9 mouse cellular contexts compared by ENCODE assay signal in the genomic region with DNA sequence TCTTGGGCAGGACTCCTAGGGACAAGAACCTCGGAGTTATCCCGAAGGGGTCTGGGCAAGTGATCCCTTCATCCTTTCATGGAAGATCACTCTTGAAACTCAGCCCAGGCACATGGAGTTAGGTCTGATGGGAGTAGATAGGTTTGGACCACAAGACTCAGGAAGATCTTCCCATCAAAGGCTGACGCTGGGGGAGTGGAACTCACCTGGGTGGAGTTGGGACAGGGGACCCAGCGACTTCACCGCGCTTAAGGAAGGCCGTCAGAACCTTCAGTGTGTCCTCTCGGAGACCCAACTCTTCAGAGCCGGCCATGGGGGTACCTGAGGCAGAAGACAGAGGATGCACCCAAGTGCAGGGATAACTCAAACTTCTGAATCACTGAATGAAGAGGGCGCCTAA. TPM values are rescaled to one million over a fixed set of nuclear protein-coding genes. Genes with fewer than 3 reads are reported as not detected.
A peak's percentile ranks its signal among the peaks of the same experiment; 100 is the strongest.
DNase-seq lines count a peak whose midpoint lies in the region; ATAC-seq and TF ChIP-seq lines count a peak whose summit lies in the region.
"Had no signal": no experiment of that assay in that cellular context is flagged by ENCODE, and none has a peak within 500 bp of the region (broad histone marks: within the 10 kb centered on the region; RNA-seq: fewer than 3 reads in every experiment).

No protein-coding gene starts in this region.

- no peak for TF ChIP-seq POLR2A in kidney, adult 2 months (IDR thresholded peaks at IDR 0.05; ENCODE audit: low read depth, low read length)
- TF ChIP-seq POLR2A in bone marrow, adult 2 months (IDR thresholded peaks at IDR 0.05; ENCODE audit: borderline replicate concordance, control insufficient read depth, low read depth, low read length), result no peak

- peaks cover 2% of the 10 kb centered on the region; the same call in 1 of the 2 replicates for H3K36me3 ChIP-seq in kidney, adult 2 months (ENCODE audit: control insufficient read depth, insufficient read depth, low read length)
- H3K36me3 ChIP-seq in hindbrain, embryonic 10.5 days, result peaks cover 70% of the 10 kb centered on the region
- H3K36me3 ChIP-seq in midbrain, embryonic 10.5 days, result peaks cover 74% of the 10 kb centered on the region

- no peak for TF ChIP-seq CTCF in kidney, adult 2 months (conservative IDR thresholded peaks at IDR 0.05; ENCODE audit: insufficient read depth, insufficient read length, low read depth, low read length)
- no peak for TF ChIP-seq CTCF in bone marrow, adult 2 months (IDR thresholded peaks at IDR 0.05; ENCODE audit: control insufficient read depth, insufficient read depth, low read length)

- DNase-seq in kidney, adult 2 months, result no peak
- no peak for DNase-seq in kidney, postnatal 25 days
- no peak for DNase-seq in hindbrain, embryonic 10.5 days (ENCODE audit: low spot score)
- no peak for DNase-seq in midbrain, embryonic 10.5 days (ENCODE audit: low spot score)
- DNase-seq in urinary bladder, postnatal 36 days (ENCODE audit: low spot score in 2 of 2), result no peak

- no peak for ATAC-seq in monocyte, adult 5-6 weeks (replicated peaks; ENCODE audit: insufficient number of reproducible peaks, low FRiP score, low TSS enrichment, poor library complexity, severe bottlenecking)
- ATAC-seq in inflammation-experienced regulatory T-cells, adult 6 months, result no peak

- no peaks in the 10 kb centered on the region for H3K9me3 ChIP-seq in hindbrain, embryonic 10.5 days
- H3K9me3 ChIP-seq in midbrain, embryonic 10.5 days (replicated peaks), result no peaks in the 10 kb centered on the region

- peaks cover 11% of the 10 kb centered on the region; the same call in 1 of the 2 replicates for H3K4me1 ChIP-seq in kidney, adult 2 months (ENCODE audit: control insufficient read depth, insufficient read depth, low read length)
- H3K4me1 ChIP-seq in bone marrow, adult 2 months (ENCODE audit: control insufficient read depth, insufficient read depth, low read length), result peaks cover 4% of the 10 kb centered on the region; the same call in 1 of the 2 replicates
- H3K4me1 ChIP-seq in hindbrain, embryonic 10.5 days (replicated peaks), result peaks cover 40% of the 10 kb centered on the region
- peaks cover 41% of the 10 kb centered on the region for H3K4me1 ChIP-seq in midbrain, embryonic 10.5 days

- WGBS in kidney, adult 2 months, result 8% methylated on average over 10 of the region's 10 CpGs
- WGBS in bone marrow, adult 2 months, result 11% methylated on average over 10 of the region's 10 CpGs
- 16% methylated on average over 10 of the region's 10 CpGs for WGBS in hindbrain, embryonic 10.5 days
- 19% methylated on average over 10 of the region's 10 CpGs for WGBS in midbrain, embryonic 10.5 days

- peak overlapping the region; percentile 93 for H3K4me3 ChIP-seq in kidney, adult 2 months (ENCODE audit: insufficient read depth, low read depth, low read length)
- peak overlapping the region; percentile 83 for H3K4me3 ChIP-seq in bone marrow, adult 2 months (replicated peaks; ENCODE audit: control insufficient read depth, low read depth, low read length)
- peak overlapping the region; percentile 76 for H3K4me3 ChIP-seq in hindbrain, embryonic 10.5 days
- peak overlapping the region; percentile 73 for H3K4me3 ChIP-seq in midbrain, embryonic 10.5 days

- H3K27me3 ChIP-seq in kidney, adult 2 months (replicated peaks; ENCODE audit: control insufficient read depth, insufficient read depth, low read length), result no peaks in the 10 kb centered on the region
- no peaks in the 10 kb centered on the region for H3K27me3 ChIP-seq in hindbrain, embryonic 10.5 days (ENCODE audit: insufficient read depth, poor library complexity, severe bottlenecking)
- H3K27me3 ChIP-seq in midbrain, embryonic 10.5 days (ENCODE audit: low read depth, poor library complexity, severe bottlenecking), result no peaks in the 10 kb centered on the region
- H3K27me3 ChIP-seq: Patski had no signal

- peak overlapping the region; percentile 26; the same call in 1 of the 2 replicates for H3K27ac ChIP-seq in kidney, adult 2 months (ENCODE audit: insufficient read depth, low read depth, low read length)
- H3K27ac ChIP-seq in bone marrow, adult 2 months (ENCODE audit: control insufficient read depth, insufficient read depth, low read depth, low read length, poor library complexity), result peak overlapping the region; percentile 3; the same call in 1 of the 2 replicates
- H3K27ac ChIP-seq in hindbrain, embryonic 10.5 days, result peak overlapping the region; percentile 95
- peak overlapping the region; percentile 95 for H3K27ac ChIP-seq in midbrain, embryonic 10.5 days (replicated peaks)

RNA-seq across cellular contexts. Expression of a gene that starts 0.8 kb away (rescaled TPM):
- 105 and 107 TPM in 2 replicates for polyA plus RNA-seq in kidney, adult 2 months (2012; rRNA removed)
- polyA plus RNA-seq in bone marrow, adult 2 months (2011; ENCODE audit: insufficient read depth, insufficient read length, low replicate concordance, missing spikeins), result 71.4 and 165 TPM in 2 replicates
- 76.7 and 78.1 TPM in 2 replicates for polyA plus RNA-seq in hindbrain, embryonic 10.5 days (2016; fragmentation: Nextera tagmentation; extraction: Ambion mirVana)
- 69.5 and 71.2 TPM in 2 replicates for polyA plus RNA-seq in midbrain, embryonic 10.5 days (2016; fragmentation: Nextera tagmentation; extraction: Ambion mirVana)
- 83.1 to 122 TPM (median 104 TPM) in 3 replicates for total RNA-seq in monocyte, adult 5-6 weeks (2017)
- 100 to 1,000 TPM in 2 of 3 experiments, 10 to 100 TPM in 1; 83.6 to 119 (median 115) TPM for polyA plus RNA-seq in inflammation-experienced regulatory T-cells, adult 6 months (2017; shearing (Covaris generic))

RNA-seq across cellular contexts. Expression of a gene that starts 1.8 kb away (rescaled TPM):
- 20.0 and 21.4 TPM in 2 replicates for polyA plus RNA-seq in kidney, adult 2 months (2012; rRNA removed)
- 28.9 and 40.8 TPM in 2 replicates for polyA plus RNA-seq in bone marrow, adult 2 months (2011; ENCODE audit: insufficient read depth, insufficient read length, low replicate concordance, missing spikeins)
- polyA plus RNA-seq in hindbrain, embryonic 10.5 days (2016; fragmentation: Nextera tagmentation; extraction: Ambion mirVana), result 69.6 and 73.9 TPM in 2 replicates
- polyA plus RNA-seq in midbrain, embryonic 10.5 days (2016; fragmentation: Nextera tagmentation; extraction: Ambion mirVana), result 77.4 and 78.4 TPM in 2 replicates
- 2.7 to 13.0 TPM (median 7.7 TPM) in 3 replicates for total RNA-seq in monocyte, adult 5-6 weeks (2017)
- 10 to 100 TPM; 21.0 to 29.3 (median 26.6) TPM for polyA plus RNA-seq in inflammation-experienced regulatory T-cells, adult 6 months (2017; shearing (Covaris generic))

RNA-seq across cellular contexts. Expression of a gene that starts 10.3 kb away (rescaled TPM):
- 89.9 and 95.4 TPM in 2 replicates for polyA plus RNA-seq in kidney, adult 2 months (2012; rRNA removed)
- polyA plus RNA-seq in bone marrow, adult 2 months (2011; ENCODE audit: insufficient read depth, insufficient read length, low replicate concordance, missing spikeins), result 192 and 337 TPM in 2 replicates
- 843 and 861 TPM in 2 replicates for polyA plus RNA-seq in hindbrain, embryonic 10.5 days (2016; fragmentation: Nextera tagmentation; extraction: Ambion mirVana)
- 908 and 945 TPM in 2 replicates for polyA plus RNA-seq in midbrain, embryonic 10.5 days (2016; fragmentation: Nextera tagmentation; extraction: Ambion mirVana)
- total RNA-seq in monocyte, adult 5-6 weeks (2017), result 57.2 to 80.2 TPM (median 58.1 TPM) in 3 replicates
- polyA plus RNA-seq in inflammation-experienced regulatory T-cells, adult 6 months (2017; shearing (Covaris generic)), result 10 to 100 TPM; 37.3 to 84.6 (median 70.6) TPM

RNA-seq across cellular contexts. Expression of a gene that starts 19.5 kb away (rescaled TPM):
- polyA plus RNA-seq in kidney, adult 2 months (2012; rRNA removed), result 38.8 and 41.1 TPM in 2 replicates
- 45.6 and 72.1 TPM in 2 replicates for polyA plus RNA-seq in bone marrow, adult 2 months (2011; ENCODE audit: insufficient read depth, insufficient read length, low replicate concordance, missing spikeins)
- 44.0 and 49.9 TPM in 2 replicates for polyA plus RNA-seq in hindbrain, embryonic 10.5 days (2016; fragmentation: Nextera tagmentation; extraction: Ambion mirVana)
- polyA plus RNA-seq in midbrain, embryonic 10.5 days (2016; fragmentation: Nextera tagmentation; extraction: Ambion mirVana), result 39.6 and 44.8 TPM in 2 replicates
- 15.3 to 21.1 TPM (median 16.7 TPM) in 3 replicates for total RNA-seq in monocyte, adult 5-6 weeks (2017)
- polyA plus RNA-seq in inflammation-experienced regulatory T-cells, adult 6 months (2017; shearing (Covaris generic)), result 1 to 10 TPM; 7.4 to 8.9 (median 8.7) TPM

RNA-seq across cellular contexts. Expression of a gene that starts 21.1 kb away (rescaled TPM):
- polyA plus RNA-seq in kidney, adult 2 months (2012; rRNA removed), result 82.3 and 84.1 TPM in 2 replicates
- polyA plus RNA-seq in bone marrow, adult 2 months (2011; ENCODE audit: insufficient read depth, insufficient read length, low replicate concordance, missing spikeins), result 11.0 and 14.9 TPM in 2 replicates
- 24.4 and 24.8 TPM in 2 replicates for polyA plus RNA-seq in hindbrain, embryonic 10.5 days (2016; fragmentation: Nextera tagmentation; extraction: Ambion mirVana)
- polyA plus RNA-seq in midbrain, embryonic 10.5 days (2016; fragmentation: Nextera tagmentation; extraction: Ambion mirVana), result 22.0 and 23.6 TPM in 2 replicates
- total RNA-seq in monocyte, adult 5-6 weeks (2017), result 43.0 to 51.7 TPM (median 49.7 TPM) in 3 replicates
- polyA plus RNA-seq in inflammation-experienced regulatory T-cells, adult 6 months (2017; shearing (Covaris generic)), result 1 to 10 TPM; 3.2 to 6.5 (median 5.1) TPM

Comparison
In these comparisons a context has a peak if more than half of its experiments do, and no peak if none do; other contexts are left out.
1. H3K27ac ChIP-seq: peak in every context shown above with its lines; median percentile 95 in hindbrain, embryonic 10.5 days; 95 in midbrain, embryonic 10.5 days; 26 in kidney, adult 2 months; 3 in bone marrow, adult 2 months.